In the genomic region with DNA sequence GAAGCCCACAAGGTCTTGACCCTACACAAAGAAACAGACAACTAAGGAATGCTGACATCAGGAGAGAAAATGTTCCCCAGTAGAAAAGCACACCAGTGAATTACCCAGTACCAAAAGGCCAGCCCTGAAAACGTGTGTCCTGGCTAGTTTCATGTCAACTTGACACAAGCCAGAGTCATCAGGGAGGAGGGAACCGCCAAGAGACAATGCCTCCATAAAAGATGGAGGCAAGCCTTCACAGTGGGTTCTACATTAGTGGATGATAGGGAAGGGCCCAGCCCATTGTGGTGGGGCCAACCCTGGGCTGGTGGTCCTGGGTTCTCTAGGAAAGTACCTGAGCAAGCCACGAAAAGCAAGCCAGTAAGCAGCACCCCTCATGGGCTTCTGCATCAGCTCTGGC, we compare ENCODE assay signal across 27 mouse cellular contexts. TPM values are rescaled to one million over a fixed set of nuclear protein-coding genes. Genes with fewer than 3 reads are reported as not detected.
DNase-seq lines count a peak whose midpoint lies in the region; ATAC-seq and TF ChIP-seq lines count a peak whose summit lies in the region.
"Had no signal": no experiment of that assay in that cellular context is flagged by ENCODE, and none has a peak within 500 bp of the region (broad histone marks: within the 10 kb centered on the region; RNA-seq: fewer than 3 reads in every experiment).

No protein-coding gene starts in this region.

- H3K36me3 ChIP-seq in heart, embryonic 10.5 days = no peaks in the 10 kb centered on the region
- no peaks in the 10 kb centered on the region for H3K36me3 ChIP-seq in intestine, embryonic 14.5 days (ENCODE audit: control insufficient read depth, insufficient read depth, low read length)
- no peaks in the 10 kb centered on the region for H3K36me3 ChIP-seq in intestine, postnatal 0 days (ENCODE audit: control insufficient read depth, insufficient read depth)
- no peaks in the 10 kb centered on the region for H3K36me3 ChIP-seq in stomach, embryonic 16.5 days (ENCODE audit: control insufficient read depth, insufficient read depth, low read length)
- no peaks in the 10 kb centered on the region for H3K36me3 ChIP-seq in midbrain, embryonic 13.5 days
- H3K36me3 ChIP-seq: embryonic facial prominence, embryonic 15.5 days; hindbrain, embryonic 10.5 days; hindbrain, embryonic 15.5 days; liver, embryonic 15.5 days; lung, embryonic 15.5 days; stomach, embryonic 15.5 days had no signal

- H3K9ac ChIP-seq in intestine, embryonic 14.5 days (ENCODE audit: low read length) = no peak overlapping the region
- no peak overlapping the region for H3K9ac ChIP-seq in intestine, postnatal 0 days (ENCODE audit: low read depth, low read length)
- no peak overlapping the region for H3K9ac ChIP-seq in stomach, embryonic 16.5 days (ENCODE audit: low read length)
- no peak overlapping the region for H3K9ac ChIP-seq in midbrain, embryonic 13.5 days (replicated peaks)
- H3K9ac ChIP-seq: embryonic facial prominence, embryonic 15.5 days; hindbrain, embryonic 15.5 days; liver, embryonic 15.5 days; lung, embryonic 15.5 days; stomach, embryonic 15.5 days had no signal

- WGBS in heart, embryonic 10.5 days = 38% methylated on average over 3 of the region's 3 CpGs
- WGBS in intestine, embryonic 14.5 days = 19% methylated on average over 3 of the region's 3 CpGs
- 35% methylated on average over 3 of the region's 3 CpGs for WGBS in intestine, postnatal 0 days
- 40% methylated on average over 3 of the region's 3 CpGs for WGBS in stomach, embryonic 16.5 days
- WGBS in midbrain, embryonic 13.5 days = 71% methylated on average over 3 of the region's 3 CpGs

- H3K4me2 ChIP-seq in intestine, embryonic 14.5 days (ENCODE audit: low read length) = no peak overlapping the region
- H3K4me2 ChIP-seq in intestine, postnatal 0 days (replicated peaks; ENCODE audit: low read depth) = no peak overlapping the region
- H3K4me2 ChIP-seq in stomach, embryonic 16.5 days (ENCODE audit: low read depth, low read length) = no peak overlapping the region
- no peak overlapping the region for H3K4me2 ChIP-seq in midbrain, embryonic 13.5 days (replicated peaks)
- H3K4me2 ChIP-seq: embryonic facial prominence, embryonic 15.5 days; hindbrain, embryonic 15.5 days; liver, embryonic 15.5 days; lung, embryonic 15.5 days; stomach, embryonic 15.5 days had no signal

- peaks cover 23% of the 10 kb centered on the region for H3K4me1 ChIP-seq in heart, embryonic 10.5 days
- H3K4me1 ChIP-seq in intestine, embryonic 14.5 days (replicated peaks; ENCODE audit: control insufficient read depth, insufficient read depth, low read length) = peaks cover 5% of the 10 kb centered on the region
- no peaks in the 10 kb centered on the region for H3K4me1 ChIP-seq in intestine, postnatal 0 days (replicated peaks; ENCODE audit: control insufficient read depth, insufficient read depth, low read length)
- H3K4me1 ChIP-seq in stomach, embryonic 16.5 days (ENCODE audit: control insufficient read depth, insufficient read depth, low read length) = peaks cover 8% of the 10 kb centered on the region
- peaks cover 8% of the 10 kb centered on the region for H3K4me1 ChIP-seq in midbrain, embryonic 13.5 days (replicated peaks)
- H3K4me1 ChIP-seq: stomach, embryonic 15.5 days had no signal

- DNase-seq in heart, embryonic 10.5 days (ENCODE audit: low spot score) = no peak
- no peak for DNase-seq in heart, adult 8-10 months (ENCODE audit: low spot score)
- DNase-seq in intestine, embryonic 14.5 days (ENCODE audit: low spot score) = peak; percentile 54
- DNase-seq in embryo, embryonic 10.5 days (ENCODE audit: low spot score) = peak; percentile 28
- DNase-seq: adrenal gland, adult 8-10 months; cerebellum, adult 2 months; cerebellum, postnatal 14 days; gastrocnemius, postnatal 14 days; kidney, postnatal 25 days; liver; lung, postnatal 4 days; midbrain, embryonic 14.5 days; thymus, adult 18-20 months; thymus, postnatal 25 days had no signal

- H3K9me3 ChIP-seq in heart, embryonic 10.5 days = no peaks in the 10 kb centered on the region
- no peaks in the 10 kb centered on the region for H3K9me3 ChIP-seq in intestine, embryonic 14.5 days (ENCODE audit: control insufficient read depth, low read length)
- no peaks in the 10 kb centered on the region for H3K9me3 ChIP-seq in intestine, postnatal 0 days (ENCODE audit: control insufficient read depth)
- H3K9me3 ChIP-seq in stomach, embryonic 16.5 days (replicated peaks; ENCODE audit: control insufficient read depth, low read length) = no peaks in the 10 kb centered on the region
- H3K9me3 ChIP-seq in midbrain, embryonic 13.5 days = no peaks in the 10 kb centered on the region
- H3K9me3 ChIP-seq: embryonic facial prominence, embryonic 15.5 days; hindbrain, embryonic 10.5 days; hindbrain, embryonic 15.5 days; liver, embryonic 15.5 days; lung, embryonic 15.5 days; stomach, embryonic 15.5 days had no signal

- H3K27me3 ChIP-seq in heart, embryonic 10.5 days (ENCODE audit: insufficient read depth, poor library complexity, severe bottlenecking) = no peaks in the 10 kb centered on the region
- H3K27me3 ChIP-seq in intestine, embryonic 14.5 days (replicated peaks; ENCODE audit: control insufficient read depth, insufficient read depth, low read length) = no peaks in the 10 kb centered on the region
- H3K27me3 ChIP-seq in intestine, postnatal 0 days (replicated peaks; ENCODE audit: control insufficient read depth, insufficient read depth, low read length) = no peaks in the 10 kb centered on the region
- H3K27me3 ChIP-seq in stomach, embryonic 16.5 days (ENCODE audit: control insufficient read depth, insufficient read depth, low read length) = no peaks in the 10 kb centered on the region
- H3K27me3 ChIP-seq in midbrain, embryonic 13.5 days = no peaks in the 10 kb centered on the region
- H3K27me3 ChIP-seq: embryonic facial prominence, embryonic 15.5 days; hindbrain, embryonic 15.5 days; liver, embryonic 15.5 days; lung, embryonic 15.5 days; stomach, embryonic 15.5 days had no signal

- no peak for TF ChIP-seq CTCF in intestine, postnatal 0 days (IDR thresholded peaks at IDR 0.05; ENCODE audit: low read depth)

- ATAC-seq in intestine, embryonic 14.5 days (replicated peaks; ENCODE audit: low FRiP score, low TSS enrichment, low read depth) = 0 out of 2 replicates have a peak, but pooled peaks have one; percentile 55
- ATAC-seq in intestine, postnatal 0 days = no peak
- ATAC-seq in stomach, embryonic 16.5 days (ENCODE audit: insufficient read depth, low FRiP score) = no peak
- ATAC-seq in midbrain, embryonic 13.5 days = no peak
- ATAC-seq: activated CD4-positive, CD25-positive, alpha-beta regulatory T cell, adult 4 months; CD4-positive, CD25-positive, alpha-beta regulatory T cell, adult 4 months; forebrain, embryonic 14.5 days; inflammation-experienced regulatory T-cells, adult 6 months had no signal

- H3K27ac ChIP-seq in heart, embryonic 10.5 days = peak overlapping the region; percentile 59; the same call in 1 of the 2 replicates
- peak overlapping the region; percentile 62 for H3K27ac ChIP-seq in intestine, embryonic 14.5 days (ENCODE audit: low read depth)
- no peak overlapping the region for H3K27ac ChIP-seq in intestine, postnatal 0 days (ENCODE audit: low read depth, low read length)
- 0 out of 2 replicates have a peak overlapping the region, but pooled peaks have one; percentile 9 for H3K27ac ChIP-seq in stomach, embryonic 16.5 days (ENCODE audit: low read length)
- no peak overlapping the region for H3K27ac ChIP-seq in midbrain, embryonic 13.5 days
- H3K27ac ChIP-seq: embryonic facial prominence, embryonic 15.5 days; hindbrain, embryonic 10.5 days; hindbrain, embryonic 15.5 days; liver, embryonic 15.5 days; lung, embryonic 15.5 days had no signal

- H3K4me3 ChIP-seq in heart, embryonic 10.5 days = no peak overlapping the region
- H3K4me3 ChIP-seq in intestine, embryonic 14.5 days (ENCODE audit: low read depth, low read length) = no peak overlapping the region
- H3K4me3 ChIP-seq in intestine, postnatal 0 days (ENCODE audit: low read depth, low read length) = no peak overlapping the region
- no peak overlapping the region for H3K4me3 ChIP-seq in stomach, embryonic 16.5 days (replicated peaks; ENCODE audit: low read length)
- no peak overlapping the region for H3K4me3 ChIP-seq in midbrain, embryonic 13.5 days (replicated peaks)
- H3K4me3 ChIP-seq: embryonic facial prominence, embryonic 15.5 days; hindbrain, embryonic 10.5 days; hindbrain, embryonic 15.5 days; liver, embryonic 15.5 days; lung, embryonic 15.5 days; stomach, embryonic 15.5 days had no signal

RNA-seq across cellular contexts. Expression of a gene that starts 34.3 kb away (rescaled TPM):
- 38.0 and 43.5 TPM in 2 replicates for polyA plus RNA-seq in heart, embryonic 10.5 days (2016; fragmentation: Nextera tagmentation; extraction: Ambion mirVana)
- total RNA-seq in heart, adult 8-10 months (2022) = 10 to 100 TPM; 37.2 to 41.2 (median 38.7) TPM
- polyA plus RNA-seq in intestine, embryonic 14.5 days (2014; fragmentation: Nextera tagmentation; extraction: Ambion mirVana) = 47.3 and 52.5 TPM in 2 replicates
- 20.1 and 20.5 TPM in 2 replicates for polyA plus RNA-seq in intestine, postnatal 0 days (2015; fragmentation: Nextera tagmentation; extraction: Ambion mirVana)
- 48.2 and 49.9 TPM in 2 replicates for polyA plus RNA-seq in stomach, embryonic 16.5 days (2015; fragmentation: Nextera tagmentation; extraction: Ambion mirVana)
- 55.4 and 55.8 TPM in 2 replicates for polyA plus RNA-seq in midbrain, embryonic 13.5 days (2015; fragmentation: Nextera tagmentation; extraction: Ambion mirVana)

Comparison
In these comparisons a context has a peak if more than half of its experiments do, and no peak if none do; other contexts are left out.
1. H3K27ac ChIP-seq: peak in heart, embryonic 10.5 days (single experiment), intestine, embryonic 14.5 days (single experiment) and stomach, embryonic 16.5 days (single experiment); none in intestine, postnatal 0 days (single experiment) and midbrain, embryonic 13.5 days (single experiment).
2. DNase-seq: peak in intestine, embryonic 14.5 days (single experiment) and embryo, embryonic 10.5 days (single experiment); none in heart, embryonic 10.5 days (single experiment) and heart, adult 8-10 months (single experiment).